Mouse (Mus musculus) lung, embryonic 14.5 days (tissue): ENCODE data around the gene Hist1h2bl. TPM values are rescaled to one million over a fixed set of nuclear protein-coding genes. Genes with fewer than 3 reads are reported as not detected.
"Not testable (repeated sequence)": the region's sequence is repeated elsewhere in the genome, so short reads cannot be mapped to it uniquely, and the experiment has no call there.

ENCODE experiments used
- ATAC-seq: fragments of 200-750 bp; cut with Nextera tagmentation; 2 replicates; pipeline ENCODE4 v1.8.0; 2017; ENCODE audit warnings: mild to moderate bottlenecking, moderate TSS enrichment, moderate library complexity; ENCODE audit not compliant: insufficient read depth
- DNase-seq: peaks from one replicate; pipeline ENCODE4 v3.0.0-alpha.2; 2015
- H3K27ac ChIP-seq: fragments of 300-500 bp; sonication (generic); 2 replicates; pipeline ENCODE4 v1.5.1; 2014; ENCODE audit warnings: low read depth, mild to moderate bottlenecking, moderate library complexity
- H3K27me3 ChIP-seq: fragments of 300-500 bp; sonication (generic); 2 replicates; pipeline ENCODE4 v1.6.1; 2014; ENCODE audit warnings: low read length, control low read depth; ENCODE audit not compliant: insufficient read depth
- H3K36me3 ChIP-seq: fragments of 300-500 bp; sonication (generic); 2 replicates; pipeline ENCODE4 v1.6.1; 2014; ENCODE audit warnings: control low read depth; ENCODE audit not compliant: insufficient read depth
- H3K4me1 ChIP-seq: fragments of 300-500 bp; sonication (generic); 2 replicates; pipeline ENCODE4 v1.6.1; 2014; ENCODE audit warnings: antibody characterized with exemption, control low read depth; ENCODE audit not compliant: insufficient read depth
- H3K4me2 ChIP-seq: fragments of 300-500 bp; sonication (generic); 2 replicates; pipeline ENCODE4 v1.6.1; 2014; ENCODE audit warnings: mild to moderate bottlenecking
- H3K4me3 ChIP-seq: fragments of 300-500 bp; sonication (generic); 2 replicates; pipeline ENCODE4 v1.5.1; 2014; ENCODE audit warnings: low read depth, low read length
- H3K9ac ChIP-seq: fragments of 300-500 bp; sonication (generic); 2 replicates; pipeline ENCODE4 v1.6.1; 2014
- H3K9me3 ChIP-seq: fragments of 300-500 bp; sonication (generic); 2 replicates; pipeline ENCODE4 v1.6.1; 2016; ENCODE audit warnings: low read depth, low read length, control low read depth
- CTCF ChIP-seq: IDR thresholded peaks from 2 replicates; pipeline ENCODE4 v1.5.1; 2016; ENCODE audit warnings: antibody characterized with exemption, low read depth
- WGBS: fragments of 180-500 bp; shearing (Covaris S2); extraction: QIAGEN DNeasy Blood & Tissue Kit; methylation state at CpG from one replicate; pipeline ENCODE4 v1.1.7; 2014; 5-methylcytosine and 5-hydroxymethylcytosine counted together
- polyA plus RNA-seq: library from polyadenylated mRNA; unstranded; fragments of >200 nt; fragmentation: Nextera tagmentation; extraction: Ambion mirVana; gene quantifications from 2 replicates; pipeline ENCODE4 v1.2.1, GENCODE M21; 2014

The Hist1h2bl gene
- polyA plus RNA-seq, 1 experiment from 2014 or later = 6.9 TPM

- Histone ChIP-seq H3K4me1 (no peaks in the 10 kb centered on the region), H3K4me3 (peak overlapping the region; percentile 52), H3K9me3 (no peaks in the 10 kb centered on the region), H3K9ac (peak overlapping the region; percentile 77), H3K27ac (peak overlapping the region; percentile 99), H3K36me3 (no peaks in the 10 kb centered on the region), H3K27me3 (no peaks in the 10 kb centered on the region), H3K4me2 (peak overlapping the region; percentile 74)
- DNase-seq = peak; percentile 98
- under 1% methylated on average over 21 of the region's 21 CpGs for WGBS
- ATAC-seq = peak; percentile 82
- TF ChIP-seq CTCF = peak; percentile 89
Observed at GRCm38 (mm10) chr13:21734010-21734905, 18.3 kb upstream of the Hist1h2bl start.

DNA sequence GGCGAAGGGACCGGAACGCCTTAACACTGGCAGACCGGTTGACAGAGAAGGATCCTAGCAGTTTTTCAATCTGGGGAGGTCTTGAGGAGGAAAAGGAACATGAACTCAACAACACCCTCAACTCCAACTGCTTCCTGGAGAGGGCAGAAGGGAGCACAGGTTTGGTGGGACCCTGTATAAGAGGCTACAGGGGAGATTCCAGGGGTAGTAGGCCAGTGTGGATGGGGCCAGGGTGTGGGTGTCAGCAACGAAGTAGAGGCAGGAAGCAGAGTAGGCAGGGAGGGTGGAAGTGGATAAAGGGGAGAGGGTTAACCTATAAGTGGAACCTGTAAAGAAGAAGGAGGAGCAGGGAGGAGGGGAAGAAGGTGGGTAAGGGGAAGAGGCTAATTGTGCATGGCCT is 17.5 kb upstream of the Hist1h2bl start:
- no peak; the same call in 1 of the 2 replicates for TF ChIP-seq CTCF
- H3K4me1 ChIP-seq = no peaks in the 10 kb centered on the region
- peak overlapping the region; percentile 99 for H3K27ac ChIP-seq
- DNase-seq (peak; percentile 42), ATAC-seq (no peak; the same call in 1 of the 2 replicates)
- no peaks in the 10 kb centered on the region for H3K36me3 ChIP-seq
- no peak overlapping the region for H3K4me2 ChIP-seq
- H3K4me3 ChIP-seq = no peak overlapping the region
- WGBS = 71% methylated on average over 5 of the region's 5 CpGs
- no peaks in the 10 kb centered on the region for H3K27me3 ChIP-seq
- H3K9me3 ChIP-seq = no peaks in the 10 kb centered on the region
- H3K9ac ChIP-seq = no peak overlapping the region

- Histone ChIP-seq H3K4me3 (no peak overlapping the region), H3K27ac (no peak overlapping the region), H3K27me3 (no peaks in the 10 kb centered on the region), H3K4me2 (no peak overlapping the region), H3K9me3 (no peaks in the 10 kb centered on the region), H3K36me3 (no peaks in the 10 kb centered on the region), H3K9ac (no peak overlapping the region), H3K4me1 (no peaks in the 10 kb centered on the region)
- TF ChIP-seq CTCF = no peak
- WGBS = 41% methylated on average over 1 of the region's 1 CpGs
- no peak for DNase-seq
- ATAC-seq = no peak
Observed at GRCm38 (mm10) chr13:21729544-21729943, 13.6 kb upstream of the Hist1h2bl start.

DNA sequence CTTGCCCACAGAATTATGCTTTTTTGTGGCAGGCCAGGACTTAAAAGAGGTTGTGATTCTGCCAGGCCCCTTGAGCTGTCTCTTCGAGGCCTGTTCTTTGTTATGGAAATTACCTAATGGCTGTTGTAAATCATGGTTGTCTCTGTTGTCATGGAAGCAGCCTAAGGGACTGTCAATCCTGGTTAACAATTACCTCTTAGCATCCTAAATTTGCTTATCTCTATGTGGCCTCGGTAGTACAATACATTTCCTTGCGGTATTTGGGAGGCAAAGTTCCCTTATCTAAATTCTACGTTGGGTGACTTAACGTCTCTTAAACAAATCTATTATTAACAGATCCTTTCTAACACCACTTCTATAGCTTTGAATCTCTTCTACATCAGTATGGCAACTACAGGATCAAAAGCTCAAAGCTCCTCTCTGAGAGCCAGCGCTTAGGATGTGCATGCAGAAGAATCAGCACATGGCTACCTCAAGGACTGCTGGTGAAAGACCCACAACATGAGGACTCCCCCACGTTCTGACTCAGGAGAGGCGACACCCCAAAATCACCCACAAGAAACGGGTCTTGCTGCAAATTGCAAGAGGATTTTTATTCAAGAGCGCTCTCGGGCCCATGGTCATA is 12.1 kb upstream of the Hist1h2bl start:
- H3K36me3 ChIP-seq = no peaks in the 10 kb centered on the region
- WGBS = 40% methylated on average over 11 of the region's 11 CpGs
- no peak overlapping the region for H3K9ac ChIP-seq
- H3K27me3 ChIP-seq = no peaks in the 10 kb centered on the region
- no peak for ATAC-seq
- no peaks in the 10 kb centered on the region for H3K4me1 ChIP-seq
- H3K9me3 ChIP-seq = no peaks in the 10 kb centered on the region
- no peak overlapping the region for H3K27ac ChIP-seq
- no peak overlapping the region for H3K4me2 ChIP-seq
- TF ChIP-seq CTCF = no peak
- no peak for DNase-seq
- H3K4me3 ChIP-seq = no peak overlapping the region

- H3K9me3 ChIP-seq = no peaks in the 10 kb centered on the region
- no peak for TF ChIP-seq CTCF
- peak overlapping the region; percentile 92 for H3K27ac ChIP-seq
- H3K9ac ChIP-seq = peak overlapping the region; percentile 55; the same call in 1 of the 2 replicates
- H3K36me3 ChIP-seq = no peaks in the 10 kb centered on the region
- peak overlapping the region; percentile 69 for H3K4me2 ChIP-seq
- DNase-seq (peak; percentile 31), ATAC-seq (no peak)
- no peaks in the 10 kb centered on the region for H3K27me3 ChIP-seq
- H3K4me3 ChIP-seq = peak overlapping the region; percentile 29; the same call in 1 of the 2 replicates
- WGBS = 28% methylated on average over 5 of the region's 5 CpGs
- peaks cover 8% of the 10 kb centered on the region for H3K4me1 ChIP-seq
Observed at GRCm38 (mm10) chr13:21722993-21723836, 7.3 kb upstream of the Hist1h2bl start.

- peak overlapping the region; percentile 29 for H3K4me3 ChIP-seq
- H3K4me2 ChIP-seq = peak overlapping the region; percentile 69
- H3K27me3 ChIP-seq = no peaks in the 10 kb centered on the region
- no peak for TF ChIP-seq CTCF
- peak overlapping the region; percentile 55 for H3K9ac ChIP-seq
- H3K4me1 ChIP-seq = peaks cover 8% of the 10 kb centered on the region
- 2% methylated on average over 11 of the region's 11 CpGs for WGBS
- peak overlapping the region; percentile 92 for H3K27ac ChIP-seq
- DNase-seq (peak; percentile 80), ATAC-seq (peak; percentile 32)
- no peaks in the 10 kb centered on the region for H3K36me3 ChIP-seq
- H3K9me3 ChIP-seq = no peaks in the 10 kb centered on the region
Observed at GRCm38 (mm10) chr13:21722373-21722925, 6.5 kb upstream of the Hist1h2bl start.

- H3K27me3 ChIP-seq, H3K9me3 ChIP-seq, H3K36me3 ChIP-seq, H3K4me1 ChIP-seq: not testable (repeated sequence)
- Histone ChIP-seq H3K4me2 (peak within 1 kb of the TSS; percentile 69), H3K27ac (peak within 1 kb of the TSS; percentile 92), H3K9ac (peak within 1 kb of the TSS; percentile 56), H3K4me3 (peak within 1 kb of the TSS; percentile 34)
- peak; percentile 96 for DNase-seq
- under 1% methylated on average over 36 of the region's 37 CpGs for WGBS
- peak; percentile 97 for ATAC-seq
Observed at GRCm38 (mm10) chr13:21721757-21722372, 5.9 kb upstream of the Hist1h2bl start, which contains the start of gene Hist1h2bm. Gene Hist1h2bm (plus strand): TSS chr13:21722044.

GRCm38 (mm10) chr13:21721107-21721756 is 5.3 kb upstream of the Hist1h2bl start:
- H3K4me2 ChIP-seq = peak overlapping the region; percentile 69
- H3K4me1 ChIP-seq, H3K27me3 ChIP-seq, H3K36me3 ChIP-seq, H3K9me3 ChIP-seq: not testable (repeated sequence)
- H3K9ac ChIP-seq = peak overlapping the region; percentile 56
- H3K27ac ChIP-seq = peak overlapping the region; percentile 92
- peak; percentile 56 for DNase-seq
- WGBS = under 1% methylated on average over 21 of the region's 44 CpGs
- H3K4me3 ChIP-seq = peak overlapping the region; percentile 34
- peak; percentile 33 for ATAC-seq
